Mouse (Mus musculus): ENCODE results near the gene Fignl2. TPM values are rescaled to one million over a fixed set of nuclear protein-coding genes. Genes with fewer than 3 reads are reported as not detected.
A peak's percentile ranks its signal among the peaks of the same experiment; 100 is the strongest.

The Fignl2 gene
- total and polyA plus RNA-seq, 3 experiments = not detected

DNA sequence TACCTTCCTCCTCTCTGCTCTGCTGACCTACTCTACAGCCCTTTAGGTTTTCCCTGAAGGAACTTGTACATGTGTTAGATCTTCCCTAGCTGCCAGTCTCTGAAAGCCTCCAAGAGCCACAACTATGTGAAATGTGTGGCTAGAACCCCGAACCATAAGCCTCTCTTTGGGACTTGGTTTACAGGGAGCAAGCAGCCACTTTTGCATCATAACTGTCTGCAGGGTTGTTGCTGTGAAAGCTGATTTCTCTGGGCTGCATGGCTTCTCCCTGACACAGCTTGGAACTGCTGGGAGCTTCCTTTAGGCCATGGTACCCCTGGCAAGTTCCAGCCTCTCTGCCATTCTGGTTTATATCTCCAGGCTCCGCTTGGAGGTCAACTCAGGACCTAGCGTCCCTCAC is 75.9 kb downstream of the Fignl2 start:
- no peaks in the 10 kb centered on the region for H3K9me3 ChIP-seq (replicated peaks; ENCODE audit: low read length)
- no peaks in the 10 kb centered on the region for H3K79me2 ChIP-seq (replicated peaks; ENCODE audit: control insufficient read depth, extremely low read depth, insufficient read depth, poor library complexity, severe bottlenecking)

DNA sequence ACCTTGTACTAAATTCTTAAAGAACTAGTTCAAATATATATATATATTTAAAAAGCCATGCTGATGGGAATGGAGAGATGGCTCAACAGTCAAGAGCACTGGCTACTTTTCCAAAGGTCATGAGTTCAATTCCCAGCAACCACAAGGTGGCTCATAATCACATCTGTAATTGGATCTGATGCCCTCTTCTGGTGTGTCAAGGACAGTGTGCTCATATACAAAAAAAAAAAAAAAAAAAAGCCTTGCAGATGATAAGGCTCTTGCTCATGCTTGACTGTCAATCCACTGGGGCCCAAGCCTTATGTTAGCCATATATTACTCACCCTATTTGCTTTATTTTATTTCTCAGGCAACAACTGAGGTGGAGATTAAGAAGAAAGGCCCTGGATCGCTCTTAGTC is 76.7 kb downstream of the Fignl2 start:
- H3K27me3 ChIP-seq (replicated peaks) = peaks cover 60% of the 10 kb centered on the region
- in situ Hi-C loops (cut with MboI; ENCODE audit: low pct_ligation_motif_present, low pct_unique_long_range_greater_than_20kb, low sequenced_read_pairs) = loop anchor here (10.0 kb wide), 1 partner anchor 237 kb away; the partner anchor contains the start of gene Slc4a8
- peaks cover 3 to 6% of the 10 kb centered on the region in 2 experiments for H3K4me1 ChIP-seq (ENCODE audit: control insufficient read depth in 1 of 2, insufficient read depth in 2 of 2)
- no peaks in the 10 kb centered on the region for H3K36me3 ChIP-seq (replicated peaks in 1 of 2; ENCODE audit: control insufficient read depth in 1 of 2, insufficient read depth in 1 of 2, low read length in 1 of 2)
- no peak for DNase-seq (ENCODE audit: extremely low read depth)
- no peak overlapping the region for H3K4me2 ChIP-seq (ENCODE audit: insufficient read depth, low read depth, poor library complexity, severe bottlenecking)
- no peak overlapping the region for H3K4me3 ChIP-seq (replicated peaks in 1 of 3; ENCODE audit: low read depth in 2 of 3, low read length in 2 of 3, poor library complexity in 1 of 3)
- peak; percentile 81 for TF ChIP-seq ZNF384 (IDR thresholded peaks at IDR 0.05; ENCODE audit: low read depth, low read length)
- TF ChIP-seq CTCF (conservative IDR thresholded peaks at IDR 0.05 in 1 of 2, IDR thresholded peaks at IDR 0.05 in 1 of 2; ENCODE audit: low read depth in 2 of 2, low read length in 2 of 2) = peak in 1 of 2 experiments; percentile 48; a peak in 2 of 4 replicates
- no peak for TF ChIP-seq JUND (conservative IDR thresholded peaks at IDR 0.05; ENCODE audit: low read depth, low read length)
- H3K9ac ChIP-seq (ENCODE audit: insufficient read depth, low read depth) = no peak overlapping the region
- dilution Hi-C loops (cut with MboI; ENCODE audit: extremely low pct_ligation_motif_present, extremely low pct_unique_long_range_greater_than_20kb, low sequenced_read_pairs) = no loop called here
- no peaks in the 10 kb centered on the region for H3K9me3 ChIP-seq (replicated peaks; ENCODE audit: low read length)
- no peaks in the 10 kb centered on the region for H3K79me2 ChIP-seq (replicated peaks; ENCODE audit: control insufficient read depth, extremely low read depth, insufficient read depth, poor library complexity, severe bottlenecking)
- no peak overlapping the region for H3K27ac ChIP-seq (ENCODE audit: insufficient read depth, low read depth)

More for the DNA sequence above, 75.9 kb downstream of the Fignl2 start:
- dilution Hi-C loops (cut with MboI; ENCODE audit: extremely low pct_ligation_motif_present, extremely low pct_unique_long_range_greater_than_20kb, low sequenced_read_pairs) (no loop called here), in situ Hi-C loops (cut with MboI; ENCODE audit: low pct_ligation_motif_present, low pct_unique_long_range_greater_than_20kb, low sequenced_read_pairs) (loop anchor here (10.0 kb wide), 1 partner anchor 238 kb away; the partner anchor contains the start of gene Slc4a8)
- Histone ChIP-seq H3K9ac (ENCODE audit: insufficient read depth, low read depth) (no peak overlapping the region), H3K4me3 (replicated peaks in 1 of 3; ENCODE audit: low read depth in 2 of 3, low read length in 2 of 3, poor library complexity in 1 of 3) (no peak overlapping the region), H3K4me1 (ENCODE audit: control insufficient read depth in 1 of 2, insufficient read depth in 2 of 2) (peaks cover 10 to 14% of the 10 kb centered on the region in 2 experiments), H3K36me3 (replicated peaks in 1 of 2; ENCODE audit: control insufficient read depth in 1 of 2, insufficient read depth in 1 of 2, low read length in 1 of 2) (no peaks in the 10 kb centered on the region), H3K27ac (ENCODE audit: insufficient read depth, low read depth) (no peak overlapping the region), H3K27me3 (replicated peaks) (peaks cover 57% of the 10 kb centered on the region), H3K4me2 (ENCODE audit: insufficient read depth, low read depth, poor library complexity, severe bottlenecking) (no peak overlapping the region)
- no peak for TF ChIP-seq IRF4 (IDR thresholded peaks at IDR 0.05; ENCODE audit: low read depth, low read length)
- TF ChIP-seq NELFE (IDR thresholded peaks at IDR 0.05; ENCODE audit: low read depth, low read length) = no peak
- no peak for TF ChIP-seq ZNF384 (IDR thresholded peaks at IDR 0.05; ENCODE audit: low read depth, low read length)
- no peak for TF ChIP-seq RAD21 (IDR thresholded peaks at IDR 0.05; ENCODE audit: low read depth, low read length)
- no peak for TF ChIP-seq MEF2A (IDR thresholded peaks at IDR 0.05; ENCODE audit: borderline replicate concordance, low read depth, low read length)
- no peak for TF ChIP-seq ZKSCAN1 (IDR thresholded peaks at IDR 0.05; ENCODE audit: borderline replicate concordance, low read depth, low read length)
- no peak for TF ChIP-seq POLR2AphosphoS2 (IDR thresholded peaks at IDR 0.05; ENCODE audit: low read depth, low read length)
- TF ChIP-seq CTCF (conservative IDR thresholded peaks at IDR 0.05 in 1 of 2, IDR thresholded peaks at IDR 0.05 in 1 of 2; ENCODE audit: low read depth in 2 of 2, low read length in 2 of 2) = no peak
- TF ChIP-seq CHD1 (IDR thresholded peaks at IDR 0.05; ENCODE audit: low read depth, low read length) = no peak
- no peak for TF ChIP-seq SIN3A (IDR thresholded peaks at IDR 0.05; ENCODE audit: low read length)
- no peak for TF ChIP-seq JUND (conservative IDR thresholded peaks at IDR 0.05; ENCODE audit: low read depth, low read length)
- TF ChIP-seq CHD2 (IDR thresholded peaks at IDR 0.05; ENCODE audit: low read length) = no peak
- no peak for TF ChIP-seq ZC3H11A (IDR thresholded peaks at IDR 0.05; ENCODE audit: low read depth, low read length)
- no peak for TF ChIP-seq BHLHE40 (IDR thresholded peaks at IDR 0.05; ENCODE audit: low read depth, low read length)
- no peak for TF ChIP-seq KAT2A (IDR thresholded peaks at IDR 0.05; ENCODE audit: insufficient replicate concordance, low read length)
- TF ChIP-seq UBTF (IDR thresholded peaks at IDR 0.05; ENCODE audit: low read depth, low read length) = no peak
- no peak for TF ChIP-seq EP300 (IDR thresholded peaks at IDR 0.05; ENCODE audit: low read length)
- no peak for TF ChIP-seq GABPA (IDR thresholded peaks at IDR 0.05; ENCODE audit: insufficient replicate concordance, low read depth, low read length)
- no peak for TF ChIP-seq POLR2A (IDR thresholded peaks at IDR 0.05; ENCODE audit: low read depth, low read length)
- TF ChIP-seq RCOR1 (conservative IDR thresholded peaks at IDR 0.05; ENCODE audit: low read depth, low read length) = no peak
- no peak for DNase-seq (ENCODE audit: extremely low read depth)

Other genes with a start within 250 kb of the Fignl2 start
- gene Scn8a, start 208.7 kb downstream of the Fignl2 start, total RNA-seq (2012; rRNA removed) = 0.04 and 0.13 TPM in 2 replicates
- gene Scn8a, start 208.7 kb downstream of the Fignl2 start, total RNA-seq (2014; rRNA removed) = 0.09 and 0.15 TPM in 2 replicates
- gene Scn8a, start 208.7 kb downstream of the Fignl2 start, polyA plus RNA-seq (2012; ENCODE audit: insufficient read length, low read depth) = 0.39 and 0.44 TPM in 2 replicates
- not detected in 2 replicates for gene Gm47841, start 31.2 kb downstream of the Fignl2 start, total RNA-seq (2012; rRNA removed)
- gene Gm47841, start 31.2 kb downstream of the Fignl2 start, total RNA-seq (2014; rRNA removed) = not detected in 2 replicates
- gene Gm47841, start 31.2 kb downstream of the Fignl2 start, polyA plus RNA-seq (2012; ENCODE audit: insufficient read length, low read depth) = not detected in 2 replicates
- gene Ankrd33, start 37.2 kb upstream of the Fignl2 start, total RNA-seq (2012; rRNA removed) = not detected in 2 replicates
- gene Ankrd33, start 37.2 kb upstream of the Fignl2 start, total RNA-seq (2014; rRNA removed) = not detected in 2 replicates
- not detected in 2 replicates for gene Ankrd33, start 37.2 kb upstream of the Fignl2 start, polyA plus RNA-seq (2012; ENCODE audit: insufficient read length, low read depth)
- gene Acvrl1, start 50.0 kb upstream of the Fignl2 start, total RNA-seq (2012; rRNA removed) = 2.8 and 5.2 TPM in 2 replicates
- gene Acvrl1, start 50.0 kb upstream of the Fignl2 start, total RNA-seq (2014; rRNA removed) = 4.0 and 6.3 TPM in 2 replicates
- 9.5 and 10.3 TPM in 2 replicates for gene Acvrl1, start 50.0 kb upstream of the Fignl2 start, polyA plus RNA-seq (2012; ENCODE audit: insufficient read length, low read depth)
- gene Acvr1b, start 95.5 kb upstream of the Fignl2 start, total RNA-seq (2012; rRNA removed) = 3.3 and 4.8 TPM in 2 replicates
- 2.6 and 2.9 TPM in 2 replicates for gene Acvr1b, start 95.5 kb upstream of the Fignl2 start, total RNA-seq (2014; rRNA removed)
- gene Acvr1b, start 95.5 kb upstream of the Fignl2 start, polyA plus RNA-seq (2012; ENCODE audit: insufficient read length, low read depth) = 2.7 TPM in 2 replicates
- gene Grasp, start 145.6 kb upstream of the Fignl2 start, total RNA-seq (2012; rRNA removed) = 2.9 and 6.7 TPM in 2 replicates
- 1.4 and 2.3 TPM in 2 replicates for gene Grasp, start 145.6 kb upstream of the Fignl2 start, total RNA-seq (2014; rRNA removed)
- gene Grasp, start 145.6 kb upstream of the Fignl2 start, polyA plus RNA-seq (2012; ENCODE audit: insufficient read length, low read depth) = 2.4 TPM in 2 replicates
- gene Nr4a1, start 175.7 kb upstream of the Fignl2 start, total RNA-seq (2012; rRNA removed) = 0.42 and 0.89 TPM in 2 replicates
- gene Nr4a1, start 175.7 kb upstream of the Fignl2 start, total RNA-seq (2014; rRNA removed) = 0.57 and 0.60 TPM in 2 replicates
- gene Nr4a1, start 175.7 kb upstream of the Fignl2 start, polyA plus RNA-seq (2012; ENCODE audit: insufficient read length, low read depth) = 1.1 and 1.6 TPM in 2 replicates
- gene Atg101, start 205.7 kb upstream of the Fignl2 start, total RNA-seq (2012; rRNA removed) = 56.9 and 58.8 TPM in 2 replicates
- gene Atg101, start 205.7 kb upstream of the Fignl2 start, total RNA-seq (2014; rRNA removed) = 61.2 and 61.3 TPM in 2 replicates
- 49.1 and 55.9 TPM in 2 replicates for gene Atg101, start 205.7 kb upstream of the Fignl2 start, polyA plus RNA-seq (2012; ENCODE audit: insufficient read length, low read depth)
- gene 6030408B16Rik, start 214.6 kb upstream of the Fignl2 start, total RNA-seq (2012; rRNA removed) = 0.13 TPM in 1 of 2 replicates, not detected in the other
- gene 6030408B16Rik, start 214.6 kb upstream of the Fignl2 start, total RNA-seq (2014; rRNA removed) = 0.17 and 0.20 TPM in 2 replicates
- gene 6030408B16Rik, start 214.6 kb upstream of the Fignl2 start, polyA plus RNA-seq (2012; ENCODE audit: insufficient read length, low read depth) = not detected in 2 replicates